Mouse (Mus musculus): ENCODE data around the gene Vmn2r116. TPM values are rescaled to one million over a fixed set of nuclear protein-coding genes. Genes with fewer than 3 reads are reported as not detected.
"Not testable (repeated sequence)": the region's sequence is repeated elsewhere in the genome, so short reads cannot be mapped to it uniquely, and the experiment has no call there.

Gene Vmn2r116
- not detected in 2 replicates for polyA plus RNA-seq (2014; fragmentation: Nextera tagmentation; extraction: Ambion mirVana)

GRCm38 (mm10) chr17:23384304-23384703 lies at the start of gene Vmn2r116:
Gene Vmn2r116, plus strand, starts transcription at chr17:23384604.
- ATAC-seq (replicated peaks; ENCODE audit: low FRiP score, low TSS enrichment, low read depth); H3K9me3 ChIP-seq (ENCODE audit: control insufficient read depth, low read length); H3K4me1 ChIP-seq (replicated peaks; ENCODE audit: control insufficient read depth, insufficient read depth, low read length); H3K27me3 ChIP-seq (replicated peaks; ENCODE audit: control insufficient read depth, insufficient read depth, low read length); DNase-seq (ENCODE audit: low spot score); H3K4me3 ChIP-seq (ENCODE audit: low read depth, low read length); H3K9ac ChIP-seq (ENCODE audit: low read length); H3K27ac ChIP-seq (ENCODE audit: low read depth); H3K4me2 ChIP-seq (ENCODE audit: low read length); H3K36me3 ChIP-seq (ENCODE audit: control insufficient read depth, insufficient read depth, low read length): not testable (repeated sequence)

- H3K27me3 ChIP-seq (replicated peaks; ENCODE audit: control insufficient read depth, insufficient read depth, low read length); H3K4me3 ChIP-seq (ENCODE audit: low read depth, low read length); DNase-seq (ENCODE audit: low spot score); H3K4me2 ChIP-seq (ENCODE audit: low read length); H3K27ac ChIP-seq (ENCODE audit: low read depth); H3K4me1 ChIP-seq (replicated peaks; ENCODE audit: control insufficient read depth, insufficient read depth, low read length); H3K36me3 ChIP-seq (ENCODE audit: control insufficient read depth, insufficient read depth, low read length); ATAC-seq (replicated peaks; ENCODE audit: low FRiP score, low TSS enrichment, low read depth); H3K9me3 ChIP-seq (ENCODE audit: control insufficient read depth, low read length); H3K9ac ChIP-seq (ENCODE audit: low read length): not testable (repeated sequence)
- WGBS = 58% methylated on average over 2 of the region's 2 CpGs
Observed at GRCm38 (mm10) chr17:23343441-23343840, 41.0 kb upstream of the Vmn2r116 start, which contains the start of gene Vmn2r115. Gene Vmn2r115, plus strand, starts transcription at chr17:23343741.

DNA sequence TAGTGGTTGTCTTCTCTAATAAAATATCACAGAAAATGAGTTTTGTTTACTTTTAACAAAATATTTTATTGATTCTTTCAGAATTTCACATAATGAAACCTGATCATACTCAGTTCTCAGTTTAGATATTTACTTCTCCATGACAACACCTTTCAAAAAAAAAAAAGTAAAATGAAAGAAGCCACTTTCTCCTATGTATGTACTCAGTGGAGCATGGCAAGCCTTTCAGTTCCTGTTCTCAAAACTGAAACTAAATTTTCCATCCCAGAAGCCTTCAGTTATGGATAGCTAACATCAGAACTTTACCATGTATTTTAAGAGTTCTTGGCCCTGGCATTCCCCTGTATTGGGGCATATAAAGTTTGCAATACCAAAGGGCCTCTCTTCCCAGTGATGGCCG lies 32.8 kb upstream of the Vmn2r116 start:
- 72% methylated on average over 1 of the region's 1 CpGs for WGBS

DNA sequence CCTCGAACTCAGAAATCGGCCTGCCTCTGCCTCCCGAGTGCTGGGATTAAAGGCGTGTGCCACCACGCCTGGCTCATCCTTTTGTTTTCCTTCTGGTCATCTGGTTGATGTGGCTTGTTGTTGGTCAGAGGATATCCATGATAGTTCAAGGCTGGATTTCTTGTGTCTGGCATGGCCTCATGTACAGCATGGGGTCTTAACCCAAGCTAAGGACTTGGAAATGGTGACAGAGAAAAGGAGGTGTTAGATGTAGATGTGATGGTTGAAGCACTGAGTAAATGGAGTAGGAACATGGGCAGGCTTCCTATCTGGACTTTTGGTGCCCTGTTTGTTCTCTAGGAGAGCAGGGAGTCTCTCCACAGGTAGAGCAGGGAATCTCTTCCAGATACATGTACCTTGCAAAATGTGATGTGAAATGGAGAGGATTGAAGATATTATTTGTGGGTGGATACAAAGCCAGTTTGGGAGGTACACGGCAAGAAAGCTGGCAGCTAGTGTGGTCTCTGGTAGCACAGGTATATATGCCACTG lies 48.8 kb downstream of the Vmn2r116 start:
- H3K9me3 ChIP-seq (ENCODE audit: control insufficient read depth, low read length) = peaks cover 3% of the 10 kb centered on the region; the same call in 1 of the 2 replicates
- no peak overlapping the region for H3K4me2 ChIP-seq (ENCODE audit: low read length)
- H3K9ac ChIP-seq (ENCODE audit: low read length) = no peak overlapping the region
- DNase-seq (ENCODE audit: low spot score) = no peak
- ATAC-seq (replicated peaks; ENCODE audit: low FRiP score, low TSS enrichment, low read depth) = no peak
- no peaks in the 10 kb centered on the region for H3K36me3 ChIP-seq (ENCODE audit: control insufficient read depth, insufficient read depth, low read length)
- no peak overlapping the region for H3K27ac ChIP-seq (ENCODE audit: low read depth)
- no peak overlapping the region for H3K4me3 ChIP-seq (ENCODE audit: low read depth, low read length)
- no peaks in the 10 kb centered on the region for H3K4me1 ChIP-seq (replicated peaks; ENCODE audit: control insufficient read depth, insufficient read depth, low read length)
- no peaks in the 10 kb centered on the region for H3K27me3 ChIP-seq (replicated peaks; ENCODE audit: control insufficient read depth, insufficient read depth, low read length)
- 82% methylated on average over 6 of the region's 6 CpGs for WGBS

More for the DNA sequence above, 32.8 kb upstream of the Vmn2r116 start:
- Histone ChIP-seq H3K36me3 (ENCODE audit: control insufficient read depth, insufficient read depth, low read length) (no peaks in the 10 kb centered on the region), H3K4me3 (ENCODE audit: low read depth, low read length) (no peak overlapping the region), H3K4me2 (ENCODE audit: low read length) (no peak overlapping the region), H3K9ac (ENCODE audit: low read length) (no peak overlapping the region), H3K27ac (ENCODE audit: low read depth) (no peak overlapping the region), H3K4me1 (replicated peaks; ENCODE audit: control insufficient read depth, insufficient read depth, low read length) (no peaks in the 10 kb centered on the region), H3K9me3 (ENCODE audit: control insufficient read depth, low read length) (no peaks in the 10 kb centered on the region), H3K27me3 (replicated peaks; ENCODE audit: control insufficient read depth, insufficient read depth, low read length) (no peaks in the 10 kb centered on the region)
- no peak for DNase-seq (ENCODE audit: low spot score)
- ATAC-seq (replicated peaks; ENCODE audit: low FRiP score, low TSS enrichment, low read depth) = no peak

Other genes with a start within 250 kb of the Vmn2r116 start
- 12.8 and 13.3 TPM in 2 replicates for gene Zfp40, start 191.4 kb upstream of the Vmn2r116 start, polyA plus RNA-seq (2014; fragmentation: Nextera tagmentation; extraction: Ambion mirVana)
- not detected in 2 replicates for gene Vmn2r114, start 72.1 kb upstream of the Vmn2r116 start, polyA plus RNA-seq (2014; fragmentation: Nextera tagmentation; extraction: Ambion mirVana)
- gene Vmn2r115, start 40.9 kb upstream of the Vmn2r116 start, polyA plus RNA-seq (2014; fragmentation: Nextera tagmentation; extraction: Ambion mirVana) = not detected in 2 replicates
- gene Vmn2r117, start 95.1 kb downstream of the Vmn2r116 start, polyA plus RNA-seq (2014; fragmentation: Nextera tagmentation; extraction: Ambion mirVana) = not detected in 2 replicates
- 19.1 and 19.7 TPM in 2 replicates for gene Zfp213, start 179.6 kb downstream of the Vmn2r116 start, polyA plus RNA-seq (2014; fragmentation: Nextera tagmentation; extraction: Ambion mirVana)
- 12.3 and 14.8 TPM in 2 replicates for gene Zfp13, start 214.9 kb downstream of the Vmn2r116 start, polyA plus RNA-seq (2014; fragmentation: Nextera tagmentation; extraction: Ambion mirVana)
- 0.14 TPM in 1 of 2 replicates, not detected in the other for gene Zscan10, start 216.3 kb downstream of the Vmn2r116 start, polyA plus RNA-seq (2014; fragmentation: Nextera tagmentation; extraction: Ambion mirVana)